Mouse (Mus musculus) heart, adult 2 months (tissue): ENCODE results near the gene Gm36079.
"Not testable (repeated sequence)": the region's sequence is repeated elsewhere in the genome, so short reads cannot be mapped to it uniquely, and the experiment has no call there.

Experiments used
- CTCF ChIP-seq: fragments of 200-600 bp; IDR thresholded peaks from 2 replicates; pipeline ENCODE4 v1.8.1; 2022; ENCODE audit warnings: antibody characterized with exemption, mild to moderate bottlenecking, moderate library complexity
- POLR2A ChIP-seq: fragments of 200-500 bp; IDR thresholded peaks from 2 replicates; pipeline ENCODE4 v1.6.1; 2011; ENCODE audit warnings: mild to moderate bottlenecking, low read depth, low read length, control low read depth; ENCODE audit not compliant: insufficient read depth

- TF ChIP-seq CTCF, POLR2A: not testable (repeated sequence)
Measured at GRCm38 (mm10) chr13:120062903-120063302, 36.1 kb upstream of the Gm36079 start.
